Mouse (Mus musculus) intestine, embryonic 14.5 days (tissue): ENCODE measurements around the gene Lyrm7. TPM values are rescaled to one million over a fixed set of nuclear protein-coding genes. Genes with fewer than 3 reads are reported as not detected.

Source experiments
- ATAC-seq: fragments of 200-750 bp; cut with Nextera tagmentation; replicated peaks from 2 replicates; pipeline ENCODE4 v1.8.0; 2017; ENCODE audit warnings: low read depth, moderate number of reproducible peaks, moderate TSS enrichment, moderate library complexity; ENCODE audit not compliant: low FRiP score, low TSS enrichment
- DNase-seq: peaks from one replicate; pipeline ENCODE4 v3.0.0-alpha.2; 2018; ENCODE audit warnings: low spot score
- H3K27ac ChIP-seq: fragments of 300-500 bp; sonication (generic); 2 replicates; pipeline ENCODE4 v1.5.1; 2014; ENCODE audit warnings: low read depth, mild to moderate bottlenecking, control low read depth
- H3K27me3 ChIP-seq: fragments of 300-500 bp; sonication (generic); replicated peaks from 2 replicates; pipeline ENCODE4 v1.6.1; 2014; ENCODE audit warnings: low read length, control low read depth; ENCODE audit not compliant: control insufficient read depth, insufficient read depth
- H3K36me3 ChIP-seq: fragments of 300-500 bp; sonication (generic); 2 replicates; pipeline ENCODE4 v1.6.1; 2014; ENCODE audit warnings: low read length, control low read depth; ENCODE audit not compliant: control insufficient read depth, insufficient read depth
- H3K4me1 ChIP-seq: fragments of 300-500 bp; sonication (generic); replicated peaks from 2 replicates; pipeline ENCODE4 v1.6.1; 2014; ENCODE audit warnings: low read length, control low read depth, mixed read lengths; ENCODE audit not compliant: control insufficient read depth, insufficient read depth
- H3K4me2 ChIP-seq: fragments of 300-500 bp; sonication (generic); 2 replicates; pipeline ENCODE4 v1.6.1; 2014; ENCODE audit warnings: low read length
- H3K4me3 ChIP-seq: fragments of 300-500 bp; sonication (generic); 2 replicates; pipeline ENCODE4 v1.5.1; 2014; ENCODE audit warnings: low read depth, low read length, control low read depth, mixed read lengths
- H3K9ac ChIP-seq: fragments of 300-500 bp; sonication (generic); 2 replicates; pipeline ENCODE4 v1.6.1; 2014; ENCODE audit warnings: mild to moderate bottlenecking, low read length
- H3K9me3 ChIP-seq: fragments of 300-500 bp; sonication (generic); 2 replicates; pipeline ENCODE4 v1.6.1; 2016; ENCODE audit warnings: low read length, control low read depth; ENCODE audit not compliant: control insufficient read depth
- WGBS: fragments of 180-500 bp; shearing (Covaris S2); extraction: QIAGEN DNeasy Blood & Tissue Kit; methylation state at CpG from one replicate; pipeline ENCODE4 v1.1.7; 2014; 5-methylcytosine and 5-hydroxymethylcytosine counted together
- polyA plus RNA-seq: library from polyadenylated mRNA; unstranded; fragments of >200 nt; fragmentation: Nextera tagmentation; extraction: Ambion mirVana; gene quantifications from 2 replicates; pipeline ENCODE4 v1.2.1, GENCODE M21; 2014

Gene Lyrm7
- polyA plus RNA-seq, 1 experiment from 2014 or later, result 8.0 TPM

DNA sequence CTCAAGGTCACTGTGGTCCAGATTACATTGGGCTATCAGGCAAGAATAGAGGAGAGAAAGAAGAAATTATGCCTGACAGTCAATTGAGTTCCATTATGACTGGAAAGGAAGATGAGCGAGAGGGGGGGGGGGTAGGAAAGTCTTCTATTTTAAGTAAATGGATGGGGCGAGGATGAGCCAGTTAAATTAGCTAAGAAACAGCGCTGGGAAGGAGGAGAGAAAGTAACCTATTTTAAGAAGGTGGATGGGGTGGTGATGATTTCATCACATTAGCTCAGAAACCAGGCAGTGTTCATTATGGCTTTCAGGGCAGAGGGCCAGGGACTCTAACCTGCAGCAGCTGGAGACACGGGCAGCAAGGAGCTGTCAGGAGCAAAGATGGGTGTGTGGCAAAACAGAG is 37.2 kb downstream of the Lyrm7 start:
- 79% methylated on average over 4 of the region's 4 CpGs for WGBS
- Histone ChIP-seq H3K27me3 (no peaks in the 10 kb centered on the region), H3K27ac (no peak overlapping the region), H3K36me3 (no peaks in the 10 kb centered on the region), H3K4me2 (no peak overlapping the region), H3K4me1 (no peaks in the 10 kb centered on the region), H3K4me3 (no peak overlapping the region), H3K9me3 (0 out of 2 replicates have a peak, but pooled peaks cover 3% of the 10 kb centered on the region), H3K9ac (no peak overlapping the region)
- DNase-seq (no peak), ATAC-seq (no peak)

DNA sequence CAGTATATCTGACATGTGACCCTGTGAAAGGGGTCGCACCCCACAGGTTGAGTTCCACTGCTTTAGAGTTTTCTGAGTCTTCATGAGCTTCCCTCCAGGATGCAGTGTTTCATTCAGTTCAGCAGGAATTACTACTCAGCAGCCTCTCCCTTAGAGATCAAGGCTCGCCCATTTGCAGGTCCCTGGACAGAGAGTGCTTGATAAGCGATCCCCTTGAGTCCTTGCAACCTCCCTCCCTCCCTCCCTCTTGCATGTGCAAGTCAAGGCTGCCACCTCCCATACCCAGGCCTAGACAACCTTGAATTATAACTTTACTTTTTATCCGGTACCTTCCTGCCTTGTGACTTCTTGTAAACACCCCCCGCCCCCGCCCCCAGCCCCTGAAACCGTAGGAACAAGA is 41.2 kb downstream of the Lyrm7 start:
- Histone ChIP-seq H3K4me2 (no peak overlapping the region), H3K9me3 (no peaks in the 10 kb centered on the region), H3K4me3 (no peak overlapping the region), H3K27ac (no peak overlapping the region), H3K4me1 (no peaks in the 10 kb centered on the region), H3K27me3 (no peaks in the 10 kb centered on the region), H3K9ac (no peak overlapping the region), H3K36me3 (no peaks in the 10 kb centered on the region)
- no peak for DNase-seq
- WGBS, result 63% methylated on average over 7 of the region's 7 CpGs
- ATAC-seq, result no peak

DNA sequence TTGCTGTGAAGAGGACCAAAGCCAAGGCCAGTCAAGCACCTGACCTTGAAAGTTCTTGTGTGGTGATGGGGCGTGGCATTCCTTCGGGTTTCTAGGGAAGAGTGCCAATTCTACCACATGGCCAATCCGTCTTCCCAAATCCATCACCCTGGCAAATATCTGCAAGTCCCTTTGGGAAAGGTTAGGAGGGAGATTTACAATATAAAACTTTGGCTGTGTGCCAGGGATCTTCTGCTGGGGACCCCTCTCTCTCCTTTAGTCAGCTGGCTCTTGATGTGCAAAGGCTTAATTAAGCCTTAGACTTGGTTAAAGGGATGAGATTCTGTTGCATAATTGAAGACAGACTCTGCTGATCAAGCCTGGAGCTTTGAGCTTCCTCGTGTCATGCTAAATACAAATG is 43.3 kb downstream of the Lyrm7 start:
- no peak for DNase-seq
- H3K9ac ChIP-seq, result no peak overlapping the region
- no peak for ATAC-seq
- H3K27me3 ChIP-seq, result no peaks in the 10 kb centered on the region
- no peaks in the 10 kb centered on the region for H3K36me3 ChIP-seq
- no peak overlapping the region for H3K4me3 ChIP-seq
- no peak overlapping the region for H3K4me2 ChIP-seq
- no peaks in the 10 kb centered on the region for H3K4me1 ChIP-seq
- H3K9me3 ChIP-seq, result no peaks in the 10 kb centered on the region
- WGBS, result 65% methylated on average over 4 of the region's 4 CpGs
- no peak overlapping the region for H3K27ac ChIP-seq

DNA sequence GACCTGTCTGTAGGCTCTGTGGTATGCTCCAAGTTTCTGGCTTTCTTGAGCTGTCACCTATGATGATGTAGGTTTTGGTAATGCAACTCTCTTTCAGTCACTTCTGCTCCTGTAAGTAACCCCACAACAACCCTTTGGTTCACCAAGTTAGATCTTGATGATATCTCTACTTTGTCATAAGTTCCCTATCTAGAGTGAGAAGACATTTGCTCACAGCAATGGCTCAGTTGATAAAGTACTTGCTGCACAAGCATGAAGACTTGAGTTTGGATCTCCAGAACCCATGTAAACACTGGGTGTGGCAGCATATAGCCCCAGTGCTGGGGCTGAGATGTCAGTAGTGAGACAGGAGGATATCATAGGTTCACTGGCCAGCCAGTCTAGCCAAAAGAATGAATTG is 45.1 kb downstream of the Lyrm7 start:
- no peaks in the 10 kb centered on the region for H3K36me3 ChIP-seq
- ATAC-seq, result no peak
- H3K4me1 ChIP-seq, result no peaks in the 10 kb centered on the region
- no peak for DNase-seq
- no peak overlapping the region for H3K4me3 ChIP-seq
- H3K27ac ChIP-seq, result no peak overlapping the region
- no peaks in the 10 kb centered on the region for H3K9me3 ChIP-seq
- no peak overlapping the region for H3K4me2 ChIP-seq
- no peak overlapping the region for H3K9ac ChIP-seq
- no peaks in the 10 kb centered on the region for H3K27me3 ChIP-seq

DNA sequence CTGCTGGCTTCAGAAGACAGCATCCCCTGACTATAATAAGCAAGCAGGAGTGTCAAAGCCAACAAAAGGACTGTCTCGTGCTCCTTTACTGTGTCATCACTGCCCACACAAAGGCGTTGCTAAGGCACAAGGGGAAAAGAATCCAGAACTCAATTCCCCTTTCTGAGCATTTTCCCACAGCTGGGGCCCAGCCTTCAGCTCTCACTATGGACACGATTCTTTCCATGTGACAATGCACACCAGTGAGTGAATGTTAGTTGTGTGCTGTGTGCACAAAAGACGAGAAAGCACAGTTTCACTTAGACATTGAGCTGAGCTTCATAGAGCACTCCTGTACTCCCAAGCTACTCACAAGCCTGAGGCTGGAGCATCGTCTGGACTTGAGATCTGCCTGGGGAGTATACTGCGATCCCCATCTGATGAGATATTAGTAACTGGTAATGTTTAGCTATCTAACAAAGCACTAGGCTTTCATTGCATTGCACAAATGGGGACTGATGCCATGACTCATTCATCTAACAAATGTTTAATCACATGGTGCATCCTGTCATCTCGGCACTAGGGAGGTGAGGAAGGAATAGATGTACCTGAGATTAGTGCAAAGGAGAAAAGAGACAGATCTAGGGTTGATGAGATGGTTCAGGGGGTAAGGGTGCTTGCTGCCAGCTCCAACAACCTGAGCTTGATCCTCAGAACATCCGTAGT is 47.8 kb downstream of the Lyrm7 start:
- no peak overlapping the region for H3K9ac ChIP-seq
- no peak overlapping the region for H3K27ac ChIP-seq
- H3K36me3 ChIP-seq, result no peaks in the 10 kb centered on the region
- H3K4me3 ChIP-seq, result no peak overlapping the region
- H3K4me1 ChIP-seq, result no peaks in the 10 kb centered on the region
- H3K27me3 ChIP-seq, result no peaks in the 10 kb centered on the region
- no peak overlapping the region for H3K4me2 ChIP-seq
- DNase-seq, result no peak
- 65% methylated on average over 8 of the region's 8 CpGs for WGBS
- no peaks in the 10 kb centered on the region for H3K9me3 ChIP-seq
- ATAC-seq, result no peak

DNA sequence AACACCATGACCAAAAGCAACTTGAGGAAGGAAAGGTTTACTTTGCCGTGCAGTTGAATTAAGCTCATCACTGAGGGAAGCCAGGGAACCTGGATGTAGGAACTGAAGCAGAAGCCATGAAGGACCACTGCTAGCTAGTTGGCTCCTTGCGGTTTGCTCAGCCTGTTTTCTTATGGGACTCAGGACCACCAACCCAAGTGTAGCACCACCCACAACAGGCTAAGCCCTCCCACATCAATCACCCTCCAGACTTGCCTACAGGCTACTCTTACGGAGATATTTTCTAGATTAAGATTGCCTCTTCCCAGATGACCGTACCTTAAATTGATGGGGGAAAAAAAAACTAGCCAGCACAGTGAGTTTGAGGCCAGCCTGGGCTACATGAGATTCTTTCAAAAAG is 48.4 kb downstream of the Lyrm7 start:
- H3K4me3 ChIP-seq, result no peak overlapping the region
- no peaks in the 10 kb centered on the region for H3K27me3 ChIP-seq
- H3K9ac ChIP-seq, result no peak overlapping the region
- ATAC-seq (no peak), DNase-seq (no peak)
- no peak overlapping the region for H3K27ac ChIP-seq
- no peaks in the 10 kb centered on the region for H3K36me3 ChIP-seq
- H3K4me1 ChIP-seq, result no peaks in the 10 kb centered on the region
- no peak overlapping the region for H3K4me2 ChIP-seq
- no peaks in the 10 kb centered on the region for H3K9me3 ChIP-seq
- WGBS, result 66% methylated on average over 4 of the region's 4 CpGs

DNA sequence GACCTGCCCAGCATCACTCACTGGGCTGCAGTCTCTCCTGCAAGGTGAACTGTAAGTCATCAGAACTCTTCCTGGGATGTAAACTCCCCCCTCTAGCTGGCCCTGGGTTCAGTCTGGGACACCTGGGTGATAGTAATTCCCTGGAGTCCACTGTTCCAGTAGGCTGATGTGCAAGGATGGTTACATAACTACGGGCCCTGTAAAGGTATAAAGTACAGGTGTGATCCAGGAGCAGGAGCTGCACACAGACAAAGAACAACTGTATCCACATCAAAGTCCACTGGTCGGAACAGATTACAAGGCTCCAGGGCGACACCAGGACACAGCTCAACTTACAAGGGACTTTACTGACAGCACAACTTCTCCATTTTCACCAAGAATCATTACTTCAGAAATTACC is 49.7 kb downstream of the Lyrm7 start:
- H3K27ac ChIP-seq, result no peak overlapping the region

DNA sequence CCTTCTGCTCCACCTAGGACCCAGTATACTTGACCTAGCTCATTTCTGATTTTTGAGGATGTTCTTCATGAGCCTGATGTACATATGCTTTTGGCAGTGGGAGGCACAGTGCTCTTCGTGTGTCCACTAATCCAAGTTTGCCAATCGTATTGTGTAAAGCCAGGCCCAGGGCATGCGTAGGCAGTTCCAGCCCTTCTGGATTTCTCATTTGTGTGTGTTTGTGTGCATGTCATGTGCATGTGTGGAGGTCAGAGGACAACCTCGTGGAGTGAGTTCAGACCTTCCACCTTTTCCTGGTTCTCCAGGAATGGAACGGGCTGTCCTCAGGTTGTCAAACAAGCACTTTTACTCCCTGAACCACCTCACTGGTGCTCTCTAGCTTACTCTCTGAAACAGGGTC is 51.1 kb downstream of the Lyrm7 start:
- no peaks in the 10 kb centered on the region for H3K4me1 ChIP-seq
- 78% methylated on average over 5 of the region's 5 CpGs for WGBS
- H3K27ac ChIP-seq, result no peak overlapping the region
- no peak overlapping the region for H3K4me2 ChIP-seq
- H3K27me3 ChIP-seq, result no peaks in the 10 kb centered on the region
- H3K9me3 ChIP-seq, result no peaks in the 10 kb centered on the region
- no peak for DNase-seq
- H3K36me3 ChIP-seq, result no peaks in the 10 kb centered on the region
- no peak overlapping the region for H3K9ac ChIP-seq
- H3K4me3 ChIP-seq, result no peak overlapping the region
- ATAC-seq, result no peak

More for the DNA sequence above, 49.7 kb downstream of the Lyrm7 start:
- ATAC-seq (0 out of 2 replicates have a peak, but pooled peaks have one; percentile 53), DNase-seq (no peak)
- WGBS, result 65% methylated on average over 3 of the region's 3 CpGs
- no peak overlapping the region for H3K4me3 ChIP-seq
- no peaks in the 10 kb centered on the region for H3K27me3 ChIP-seq
- no peaks in the 10 kb centered on the region for H3K36me3 ChIP-seq
- no peak overlapping the region for H3K9ac ChIP-seq
- H3K4me1 ChIP-seq, result no peaks in the 10 kb centered on the region
- H3K9me3 ChIP-seq, result no peaks in the 10 kb centered on the region
- H3K4me2 ChIP-seq, result no peak overlapping the region

DNA sequence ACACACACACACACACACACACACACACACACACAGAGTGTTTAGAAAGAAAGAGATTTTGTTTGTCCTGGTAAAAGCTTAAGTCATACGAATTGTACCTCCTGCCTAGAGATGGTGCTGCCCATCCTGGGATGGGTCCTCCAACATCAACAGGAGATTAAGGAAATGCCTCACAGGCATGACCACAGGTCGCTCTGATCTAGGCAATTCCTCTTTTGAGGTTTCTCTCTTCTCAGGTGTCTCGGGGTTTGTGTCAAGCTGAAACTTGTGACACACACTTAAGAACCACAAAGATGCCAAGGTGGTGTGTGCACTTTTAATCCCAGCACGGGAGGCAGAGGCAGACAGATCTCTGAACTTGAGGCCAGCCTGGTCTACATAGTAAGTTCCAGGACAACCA is 52.5 kb downstream of the Lyrm7 start:
- H3K4me2 ChIP-seq, result no peak overlapping the region
- H3K4me1 ChIP-seq, result no peaks in the 10 kb centered on the region
- H3K36me3 ChIP-seq, result no peaks in the 10 kb centered on the region
- H3K9me3 ChIP-seq, result no peaks in the 10 kb centered on the region
- H3K27ac ChIP-seq, result no peak overlapping the region
- 82% methylated on average over 4 of the region's 4 CpGs for WGBS
- no peaks in the 10 kb centered on the region for H3K27me3 ChIP-seq
- no peak for ATAC-seq
- no peak overlapping the region for H3K9ac ChIP-seq
- DNase-seq, result no peak
- no peak overlapping the region for H3K4me3 ChIP-seq
